Mouse (Mus musculus) kidney, postnatal 36 days (tissue): ENCODE data around the gene Cox14.
A peak's percentile ranks its signal among the peaks of the same experiment; 100 is the strongest.
"Not testable (repeated sequence)": the region's sequence is repeated elsewhere in the genome, so short reads cannot be mapped to it uniquely, and the experiment has no call there.

Source experiments
- DNase-seq, 2 experiments: peaks; one replicate each; pipeline ENCODE4 v3.0.0; 2021 to 2022; ENCODE audit warnings: mixed read lengths in 2 of 2

Cox14 gene

DNA sequence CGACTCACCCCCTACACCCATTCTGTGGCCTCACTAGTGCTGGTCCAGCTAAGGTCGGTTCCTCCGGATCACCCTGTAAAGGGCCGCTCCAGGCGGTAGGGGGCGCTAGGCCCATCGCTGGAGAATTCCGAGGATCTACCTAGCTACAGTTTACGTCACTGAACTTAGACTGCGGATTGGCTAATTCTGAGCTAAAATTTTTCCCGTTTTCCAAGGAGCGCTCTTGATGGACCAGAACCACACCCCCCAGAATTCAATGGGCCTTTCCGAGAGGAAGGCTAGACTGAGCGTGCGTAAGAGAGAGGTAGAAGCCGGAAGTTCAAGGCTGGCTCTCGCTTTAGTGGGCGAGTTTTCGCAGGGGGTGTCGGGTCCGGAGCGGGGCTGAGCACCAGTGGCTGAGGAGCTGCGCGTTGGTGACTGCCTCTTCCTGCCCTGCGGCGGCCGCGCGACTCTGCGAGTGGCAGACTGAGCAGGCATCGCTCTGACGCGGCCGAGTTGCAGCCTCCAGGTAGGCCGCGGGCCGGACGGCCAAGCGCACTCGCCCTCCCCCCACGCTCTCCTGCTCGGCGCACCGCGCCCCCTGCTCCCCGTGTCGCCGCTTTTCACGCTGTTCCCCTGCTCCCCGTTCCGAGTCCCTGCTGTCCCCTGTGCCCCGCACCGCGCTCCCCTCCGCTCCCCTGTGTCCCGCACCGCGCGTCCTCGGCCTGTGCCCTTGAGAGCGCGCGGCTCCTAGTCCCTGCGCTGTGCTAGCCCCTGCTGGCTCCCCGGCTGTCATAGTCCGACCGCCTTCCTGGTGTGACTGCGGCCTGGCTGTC lies at the start of gene Cox14:
Gene Cox14, plus strand, starts transcription at position 278 of the 815 bp plus-strand sequence.
- DNase-seq: peak; percentile 93 to 98

DNA sequence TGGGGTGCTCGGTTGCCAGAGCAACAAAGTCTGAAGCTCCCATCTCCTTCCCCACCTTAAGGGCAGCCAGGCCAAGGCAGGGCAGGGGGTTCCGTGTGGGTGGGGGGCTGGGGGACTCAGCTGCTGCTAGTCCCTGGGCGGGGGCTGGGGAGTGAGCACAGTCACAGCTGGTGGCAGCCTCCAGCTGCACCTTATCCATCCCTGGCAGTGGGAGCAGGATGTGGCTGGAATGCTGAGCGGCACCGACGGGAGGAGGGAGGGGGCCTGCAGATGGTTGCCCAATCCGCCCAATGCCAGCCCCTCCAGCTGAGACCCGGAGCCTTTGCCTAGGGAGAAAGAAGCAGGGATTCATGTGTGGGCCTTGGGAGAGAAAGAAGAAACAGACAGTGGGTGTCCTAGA lies 48.3 kb upstream of the Cox14 start:
- no peak for DNase-seq

- peak in 1 of 2 experiments; percentile 68 for DNase-seq
These were observed 47.2 kb upstream of the Cox14 start for GRCm38 (mm10) chr15:99678063-99678800.

DNA sequence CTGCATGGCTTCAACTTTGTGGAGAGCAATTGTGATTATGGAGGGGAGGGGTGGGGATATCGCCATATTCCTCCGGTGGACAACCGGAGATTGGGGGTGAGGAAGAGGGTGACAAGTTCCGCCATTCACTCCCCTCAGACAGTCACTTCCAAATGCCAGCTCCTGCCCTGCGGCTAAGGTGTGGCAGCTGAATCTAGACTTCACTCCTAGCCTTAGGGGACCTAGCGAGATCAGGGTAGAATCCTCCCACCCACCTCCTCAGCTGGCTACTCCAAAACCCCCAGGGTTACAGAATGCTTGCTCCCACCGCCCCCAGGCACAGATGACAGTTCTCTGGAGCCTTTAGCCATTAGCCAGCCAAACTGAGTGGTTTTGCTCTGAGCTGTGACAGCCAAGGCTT lies 46.4 kb upstream of the Cox14 start:
- no peak for DNase-seq

DNA sequence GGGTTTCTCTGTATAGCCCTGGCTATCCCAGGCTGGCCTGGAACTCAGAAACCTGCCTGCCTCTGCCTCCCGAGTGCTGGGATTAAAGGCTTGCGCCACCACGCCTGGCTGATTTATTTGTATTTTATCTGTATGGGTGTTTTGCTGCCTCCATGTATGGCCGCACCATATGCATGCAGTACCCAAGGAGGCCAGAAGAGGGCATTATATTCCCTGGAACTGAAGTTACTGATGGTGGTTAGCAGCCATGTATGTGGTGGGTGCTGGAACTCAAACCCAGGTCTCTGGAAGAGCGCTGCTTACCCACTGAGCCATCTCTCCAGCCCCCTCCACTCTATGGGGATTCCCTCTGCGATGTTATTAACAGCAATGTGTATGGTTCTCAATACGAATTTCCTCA lies 42.5 kb upstream of the Cox14 start:
- DNase-seq: peak in 1 of 2 experiments; percentile 23

DNA sequence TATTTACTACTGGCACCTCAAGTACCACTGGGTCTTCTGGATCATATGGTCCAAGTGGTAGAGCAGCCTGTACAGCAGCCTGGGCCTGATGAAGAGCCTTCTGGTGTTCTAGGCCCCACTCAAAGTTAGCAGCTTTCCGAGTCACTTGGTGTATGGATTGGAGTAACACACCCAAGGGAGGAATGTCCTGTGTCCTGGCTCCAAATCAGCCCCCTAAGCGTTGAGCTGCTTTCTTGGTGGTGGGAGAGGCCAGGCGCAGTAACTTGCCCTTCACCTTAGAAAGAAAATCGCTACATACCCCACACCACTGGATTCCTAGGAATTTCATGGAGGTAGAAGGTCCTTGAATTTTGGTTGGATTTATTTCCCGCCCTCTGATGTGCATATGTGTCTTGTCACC lies 41.3 kb upstream of the Cox14 start:
- DNase-seq: no peak

GRCm38 (mm10) chr15:99688712-99689111 lies 36.7 kb upstream of the Cox14 start:
- DNase-seq: peak in 1 of 2 experiments; percentile 68

DNA sequence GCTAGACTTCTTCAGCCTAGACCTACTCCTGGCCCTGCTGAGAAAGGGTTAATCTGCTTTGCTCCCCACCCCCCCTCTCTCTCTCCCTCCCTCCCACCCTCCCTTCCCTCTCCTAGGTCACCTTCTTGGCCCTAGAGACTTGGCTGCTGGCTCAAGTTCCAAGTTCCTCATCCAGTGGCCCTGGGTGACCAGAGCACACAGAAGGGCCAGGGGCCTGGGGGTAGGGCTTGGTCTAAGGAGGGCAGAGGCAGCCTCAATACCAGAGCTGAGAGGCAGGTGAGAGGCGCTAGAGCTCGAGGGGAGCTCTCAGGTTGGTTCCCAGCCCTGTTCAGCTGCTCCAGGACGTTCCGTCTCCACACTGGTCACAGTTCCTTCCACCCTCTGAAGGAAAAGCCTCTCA lies 34.5 kb upstream of the Cox14 start:
- no peak for DNase-seq

DNA sequence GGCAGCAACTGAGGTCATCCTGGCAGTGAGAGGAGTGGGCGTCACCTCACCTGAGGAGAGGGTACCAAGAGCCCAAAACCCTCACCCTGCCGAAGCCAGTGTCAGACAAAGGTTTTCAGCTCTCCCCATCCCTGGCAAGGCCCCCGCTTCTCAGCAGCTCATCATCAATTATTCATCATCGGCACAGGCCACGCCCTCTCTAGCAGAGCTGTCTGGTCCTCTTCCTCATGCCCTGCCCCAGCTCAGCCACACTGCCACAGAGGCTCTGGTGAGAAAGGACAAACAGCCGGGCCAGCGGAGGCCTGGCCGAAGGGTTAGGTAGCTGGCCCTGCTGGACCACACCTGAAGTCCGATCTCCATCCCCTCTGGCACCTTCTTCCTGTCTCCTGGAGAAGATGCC lies 33.4 kb upstream of the Cox14 start:
- no peak for DNase-seq

GRCm38 (mm10) chr15:99697309-99697708 lies 28.1 kb upstream of the Cox14 start:
- DNase-seq: peak in 1 of 2 experiments; percentile 46

- peak in 1 of 2 experiments; percentile 24 for DNase-seq
These were observed 26.8 kb upstream of the Cox14 start for GRCm38 (mm10) chr15:99698533-99699085.

GRCm38 (mm10) chr15:99699715-99700114 lies 25.7 kb upstream of the Cox14 start:
- no peak for DNase-seq

GRCm38 (mm10) chr15:99700219-99701106 lies 25.0 kb upstream of the Cox14 start:
- peak in 1 of 2 experiments; percentile 43 for DNase-seq

DNA sequence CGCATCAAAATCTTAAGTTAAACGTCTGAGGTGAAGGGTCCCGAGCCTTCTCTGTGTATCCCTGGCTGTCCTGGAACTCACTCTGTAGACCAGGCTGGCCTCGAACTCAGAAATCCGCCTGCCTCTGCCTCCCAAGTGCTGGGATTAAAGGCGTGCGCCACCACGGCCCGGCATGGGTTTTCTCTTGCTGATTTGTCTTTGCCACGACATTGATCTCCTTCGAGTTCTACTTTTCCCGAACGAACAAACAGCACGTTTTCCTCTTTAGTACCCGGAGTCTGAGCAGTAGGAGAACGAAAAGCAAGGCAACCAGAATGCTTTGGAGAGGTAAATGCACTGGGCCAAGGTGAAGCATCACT lies 23.8 kb upstream of the Cox14 start:
- DNase-seq: not testable (repeated sequence)

DNA sequence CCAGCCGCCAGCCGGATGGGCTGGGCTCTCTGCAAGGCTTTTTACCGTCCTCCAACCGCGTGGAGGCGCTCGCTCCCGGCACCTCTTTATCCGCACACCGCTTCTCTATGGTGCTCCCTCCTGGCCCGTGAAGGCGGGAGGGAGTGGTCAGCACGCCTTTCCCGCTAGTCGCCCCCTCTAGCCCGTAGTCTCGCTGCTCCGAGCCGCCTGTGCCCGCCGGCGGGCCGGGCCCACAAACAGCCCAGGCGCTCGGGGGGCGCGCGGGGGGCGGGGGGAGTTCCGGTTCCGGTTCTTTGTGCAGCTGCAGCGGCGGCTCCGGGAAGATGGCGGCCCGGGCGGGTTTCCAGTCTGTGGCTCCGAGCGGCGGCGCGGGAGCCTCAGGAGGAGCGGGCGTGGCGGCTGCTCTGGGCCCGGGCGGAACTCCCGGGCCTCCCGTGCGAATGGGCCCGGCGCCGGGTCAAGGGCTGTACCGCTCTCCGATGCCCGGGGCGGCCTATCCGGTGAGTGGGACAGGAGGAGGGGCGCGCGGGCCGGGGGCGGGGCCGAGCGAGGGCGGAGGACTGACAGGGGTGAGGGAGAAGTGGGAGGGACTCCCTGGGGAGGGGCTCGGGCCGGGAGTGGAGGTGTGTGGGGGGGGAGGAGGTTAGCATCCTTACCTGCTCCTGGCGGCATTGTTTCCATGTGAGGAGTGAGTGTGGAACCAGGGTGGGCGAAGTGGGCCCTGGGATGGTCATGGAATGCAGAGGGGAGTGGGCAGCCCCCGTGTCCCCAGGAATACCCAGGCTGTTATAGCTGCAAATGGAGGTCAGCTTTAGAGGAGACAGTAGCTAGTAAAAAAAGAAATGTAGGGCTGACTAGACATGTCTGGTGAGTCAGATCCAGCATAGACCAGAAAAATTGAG lies 23.2 kb upstream of the Cox14 start, which contains the start of gene Smarcd1:
Gene Smarcd1, plus strand, starts transcription at position 131 of the 902 bp plus-strand sequence.
- DNase-seq: peak; percentile 94 to 98

- DNase-seq: no peak
These were observed 22.3 kb upstream of the Cox14 start for GRCm38 (mm10) chr15:99703104-99703503.

DNA sequence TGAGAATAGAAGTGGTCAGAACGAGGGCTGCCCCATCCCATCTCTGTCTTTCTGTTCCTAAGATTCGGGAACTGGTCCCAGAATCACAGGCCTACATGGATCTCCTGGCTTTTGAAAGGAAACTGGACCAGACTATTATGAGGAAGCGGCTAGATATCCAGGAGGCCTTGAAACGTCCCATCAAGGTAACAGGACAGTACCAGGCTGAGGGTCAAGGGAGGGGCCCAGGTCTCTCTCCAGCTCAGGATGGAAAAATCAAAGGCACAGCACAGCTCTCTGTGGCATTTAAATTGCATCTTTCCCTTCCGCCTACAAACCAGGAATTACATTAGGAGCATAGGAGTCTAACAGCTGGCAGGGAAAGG lies 21.8 kb upstream of the Cox14 start:
- DNase-seq: no peak

- peak; percentile 85 to 86 for DNase-seq
These were observed 21.3 kb upstream of the Cox14 start for GRCm38 (mm10) chr15:99704041-99704681.

DNA sequence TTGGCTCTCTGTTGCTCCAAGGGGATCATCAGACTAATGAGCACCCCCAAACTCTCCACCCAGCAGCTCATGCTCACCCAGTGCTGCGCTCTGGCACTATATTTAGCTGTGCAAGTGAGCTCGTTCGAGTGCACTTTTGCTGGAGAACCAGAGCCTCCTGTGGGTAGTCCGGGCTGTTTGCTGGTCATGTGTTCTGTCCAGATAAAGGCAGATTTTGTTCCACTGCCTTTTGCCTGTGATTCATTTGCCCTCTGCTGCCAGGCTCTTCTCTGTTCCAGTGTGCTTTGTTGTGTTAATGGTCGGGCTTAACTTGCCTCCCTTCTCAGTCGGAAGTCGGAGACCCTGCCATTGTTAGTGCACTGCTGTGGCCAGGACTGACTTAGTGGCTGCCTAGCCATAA lies 20.5 kb upstream of the Cox14 start:
- no peak for DNase-seq

DNA sequence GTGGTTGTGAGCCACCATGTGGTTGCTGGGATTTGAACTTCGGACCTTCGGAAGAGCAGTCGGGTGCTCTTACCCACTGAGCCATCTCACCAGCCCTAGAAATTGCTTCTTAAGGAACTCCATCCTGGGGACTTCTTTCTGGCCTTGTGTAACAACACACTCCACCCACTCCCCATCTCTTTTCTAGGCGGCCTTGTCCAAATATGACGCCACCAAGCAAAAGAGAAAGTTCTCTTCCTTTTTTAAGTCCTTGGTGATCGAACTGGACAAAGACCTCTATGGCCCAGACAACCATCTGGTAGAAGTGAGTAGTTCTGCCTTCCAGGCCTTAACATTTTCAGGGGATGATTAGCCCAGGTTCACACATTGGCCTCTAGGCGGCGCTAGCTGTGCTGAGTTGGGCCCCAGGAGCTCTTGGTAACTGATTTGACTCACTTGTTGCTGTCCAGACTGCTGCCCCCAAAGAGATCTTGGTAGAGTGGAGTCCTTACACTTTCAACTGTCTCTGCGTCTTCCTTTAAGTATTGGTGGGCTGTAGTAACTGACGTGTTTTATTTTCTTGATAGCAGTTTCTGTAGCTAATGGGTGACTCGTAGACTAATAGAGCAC lies 19.9 kb upstream of the Cox14 start, which contains the start of gene Gm17349:
Gene Gm17349, minus strand, starts transcription at position 51 of the 609 bp plus-strand sequence.
- DNase-seq: peak; percentile 59 to 80
